Mouse (Mus musculus) gastrocnemius, postnatal 25 days (tissue): Measurements from ENCODE around the gene A330070K13Rik. TPM values are rescaled to one million over a fixed set of nuclear protein-coding genes. Genes with fewer than 3 reads are reported as not detected.

Experiments used
- DNase-seq: peaks from one replicate; pipeline ENCODE4 v3.0.0; 2022
- total RNA-seq, 2 experiments: library from RNA; stranded (reverse); gene quantifications; 1 replicate in 1 of 2; 2 replicates in 1 of 2; pipeline ENCODE4 v1.2.3; 2021

Gene A330070K13Rik
- total RNA-seq, 2 experiments from 2014 or later, result not detected

DNA sequence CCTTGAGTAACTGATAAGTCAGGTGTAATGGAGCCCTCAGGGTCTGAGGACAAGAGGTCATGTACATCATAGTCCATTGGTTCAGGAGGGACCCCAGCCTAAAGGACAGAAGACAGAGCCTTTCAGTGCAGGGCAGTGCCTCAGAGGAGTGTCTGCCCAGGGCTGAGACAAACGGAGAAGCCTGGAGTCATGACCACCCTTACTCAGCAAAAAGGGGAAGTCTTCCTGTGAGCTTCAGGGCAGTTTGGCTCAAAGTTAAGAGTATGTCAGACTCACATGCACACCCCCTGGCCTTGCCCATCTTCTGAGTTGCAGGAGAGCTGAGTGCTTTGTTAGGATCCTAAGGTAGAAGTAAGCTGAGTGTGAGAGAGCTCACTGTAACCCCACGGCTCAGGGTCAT lies 54.5 kb downstream of the A330070K13Rik start:
- no peak for DNase-seq

Other genes with a start within 250 kb of the A330070K13Rik start
- 1 to 10 TPM; 2.8 to 3.9 TPM for gene Kctd7, start 239.8 kb downstream of the A330070K13Rik start, total RNA-seq
- gene Rabgef1, start 212.8 kb downstream of the A330070K13Rik start, total RNA-seq, result 10 to 100 TPM; 71.7 to 81.0 TPM
- 10 to 100 TPM; 36.0 to 40.1 TPM for gene Tmem248, start 167.6 kb downstream of the A330070K13Rik start, total RNA-seq
- gene Sbds, start 129.1 kb downstream of the A330070K13Rik start, total RNA-seq, result 10 to 100 TPM; 25.5 to 25.6 TPM
- gene Tyw1, start 129.0 kb downstream of the A330070K13Rik start, total RNA-seq, result 1 to 10 TPM; 8.7 to 8.8 TPM
- under 1 TPM in 1 of 2 experiments, not detected in 1; 0.16 TPM for gene Caln1, start 15.2 kb downstream of the A330070K13Rik start, total RNA-seq